Mouse (Mus musculus) midbrain, embryonic 14.5 days (tissue): ENCODE measurements around the gene Gm4767. TPM values are rescaled to one million over a fixed set of nuclear protein-coding genes. Genes with fewer than 3 reads are reported as not detected.
"Not testable (repeated sequence)": the region's sequence is repeated elsewhere in the genome, so short reads cannot be mapped to it uniquely, and the experiment has no call there.

Experiments
- ATAC-seq: fragments of 200-750 bp; cut with Nextera tagmentation; 2 replicates; pipeline ENCODE4 v1.8.0; 2017; ENCODE audit warnings: moderate number of reproducible peaks, moderate library complexity; ENCODE audit not compliant: low FRiP score, low TSS enrichment
- DNase-seq: peaks from one replicate; pipeline ENCODE4 v3.0.0-alpha.2; 2015
- H3K27ac ChIP-seq: fragments of 300-500 bp; sonication (generic); replicated peaks from 2 replicates; pipeline ENCODE4 v1.5.1; 2014; ENCODE audit warnings: mild to moderate bottlenecking, low read depth, low read length, moderate library complexity
- H3K27me3 ChIP-seq: fragments of 300-500 bp; sonication (generic); 2 replicates; pipeline ENCODE4 v1.6.1; 2014; ENCODE audit warnings: low read length, control low read depth, mixed read lengths; ENCODE audit not compliant: control insufficient read depth, insufficient read depth
- H3K36me3 ChIP-seq: fragments of 300-500 bp; sonication (generic); 2 replicates; pipeline ENCODE4 v1.6.1; 2014; ENCODE audit warnings: low read length, control low read depth; ENCODE audit not compliant: control insufficient read depth, insufficient read depth
- H3K4me1 ChIP-seq: fragments of 300-500 bp; sonication (generic); 2 replicates; pipeline ENCODE4 v1.6.1; 2014; ENCODE audit warnings: mild to moderate bottlenecking, antibody characterized with exemption, low read length, control low read depth; ENCODE audit not compliant: control insufficient read depth, insufficient read depth
- H3K4me2 ChIP-seq: fragments of 300-500 bp; sonication (generic); 2 replicates; pipeline ENCODE4 v1.6.1; 2014; ENCODE audit warnings: mild to moderate bottlenecking, low read length, moderate library complexity
- H3K4me3 ChIP-seq: fragments of 300-500 bp; sonication (generic); replicated peaks from 2 replicates; pipeline ENCODE4 v1.5.1; 2014; ENCODE audit warnings: low read depth, low read length
- H3K9ac ChIP-seq: fragments of 300-500 bp; sonication (generic); replicated peaks from 2 replicates; pipeline ENCODE4 v1.6.1; 2014; ENCODE audit warnings: mild to moderate bottlenecking, low read length, moderate library complexity
- H3K9me3 ChIP-seq: fragments of 300-500 bp; sonication (generic); 2 replicates; pipeline ENCODE4 v1.6.1; 2016; ENCODE audit warnings: low read length, control low read depth, mixed read lengths; ENCODE audit not compliant: control insufficient read depth
- WGBS: fragments of 180-500 bp; shearing (Covaris S2); extraction: QIAGEN DNeasy Blood & Tissue Kit; methylation state at CpG from one replicate; pipeline ENCODE4 v1.1.7; 2014; 5-methylcytosine and 5-hydroxymethylcytosine counted together
- polyA plus RNA-seq: library from polyadenylated mRNA; unstranded; fragments of >200 nt; fragmentation: Nextera tagmentation; extraction: Ambion mirVana; gene quantifications from 2 replicates; pipeline ENCODE4 v1.2.1, GENCODE M21; 2014

The Gm4767 gene
- polyA plus RNA-seq: 4.3 TPM in 2 replicates

GRCm38 (mm10) chr10:81811899-81812298 is at the start of gene Gm4767:
Gm4767 (plus strand) TSS chr10:81812186.
- H3K9me3 ChIP-seq, H3K9ac ChIP-seq, H3K4me2 ChIP-seq, H3K27ac ChIP-seq, H3K36me3 ChIP-seq, H3K4me1 ChIP-seq, ATAC-seq, H3K27me3 ChIP-seq, H3K4me3 ChIP-seq: not testable (repeated sequence)
- DNase-seq: peak; percentile 0
- WGBS: 36% methylated on average over 10 of the region's 20 CpGs

GRCm38 (mm10) chr10:81770506-81771403 is 41.2 kb upstream of the Gm4767 start, which contains the start of gene Gm3055:
Gm3055 (minus strand) TSS chr10:81771161.
- H3K27me3 ChIP-seq, H3K9ac ChIP-seq, H3K27ac ChIP-seq, DNase-seq, H3K9me3 ChIP-seq, H3K4me3 ChIP-seq, H3K36me3 ChIP-seq, H3K4me1 ChIP-seq, H3K4me2 ChIP-seq: not testable (repeated sequence)
- WGBS: no CpG with 5 or more reads among the region's 43 CpGs
- peak; percentile 98 for ATAC-seq

- not testable (repeated sequence) for DNase-seq
- WGBS: no CpG with 5 or more reads among the region's 3 CpGs
Measured at GRCm38 (mm10) chr10:81771404-81771777, 40.6 kb upstream of the Gm4767 start.

GRCm38 (mm10) chr10:81846219-81846618 is 34.2 kb downstream of the Gm4767 start:
- H3K36me3 ChIP-seq, H3K9me3 ChIP-seq, H3K27ac ChIP-seq, DNase-seq, H3K4me2 ChIP-seq, H3K9ac ChIP-seq, ATAC-seq, H3K4me3 ChIP-seq, H3K27me3 ChIP-seq, H3K4me1 ChIP-seq: not testable (repeated sequence)
- WGBS: no CpG with 5 or more reads among the region's 18 CpGs

More at GRCm38 (mm10) chr10:81771404-81771777, 40.6 kb upstream of the Gm4767 start:
- H3K4me3 ChIP-seq, H3K4me1 ChIP-seq, H3K9ac ChIP-seq, H3K4me2 ChIP-seq, H3K27me3 ChIP-seq, H3K9me3 ChIP-seq, H3K27ac ChIP-seq, H3K36me3 ChIP-seq: not testable (repeated sequence)
- ATAC-seq: peak; percentile 44; the same call in 1 of the 2 replicates

- H3K9me3 ChIP-seq, H3K4me2 ChIP-seq, H3K4me1 ChIP-seq, DNase-seq, H3K27ac ChIP-seq, H3K36me3 ChIP-seq, H3K9ac ChIP-seq, H3K27me3 ChIP-seq, H3K4me3 ChIP-seq: not testable (repeated sequence)
- 38% methylated on average over 4 of the region's 49 CpGs for WGBS
- ATAC-seq: peak; percentile 100
Measured at GRCm38 (mm10) chr10:81863409-81864407, 51.7 kb downstream of the Gm4767 start, which contains the start of gene Gm32687. Gm32687 (plus strand) TSS chr10:81863934.

Other genes with a start within 250 kb of the Gm4767 start
- gene Tle2, start 237.6 kb upstream of the Gm4767 start, polyA plus RNA-seq: 20.4 and 25.7 TPM in 2 replicates
- 3.2 and 3.5 TPM in 2 replicates for gene Tle6, start 211.1 kb upstream of the Gm4767 start, polyA plus RNA-seq
- gene BC025920, start 205.9 kb upstream of the Gm4767 start, polyA plus RNA-seq: 0.74 and 1.1 TPM in 2 replicates
- 47.7 and 58.1 TPM in 2 replicates for gene Sirt6, start 184.4 kb upstream of the Gm4767 start, polyA plus RNA-seq
- gene Ankrd24, start 183.6 kb upstream of the Gm4767 start, polyA plus RNA-seq: 8.9 and 16.8 TPM in 2 replicates
- gene Gm10778, start 163.1 kb upstream of the Gm4767 start, polyA plus RNA-seq: 7.8 and 8.2 TPM in 2 replicates
- 18.6 and 22.2 TPM in 2 replicates for gene Zfp433, start 107.4 kb upstream of the Gm4767 start, polyA plus RNA-seq
- gene Gm3055, start 41.0 kb upstream of the Gm4767 start, polyA plus RNA-seq: 25.5 and 27.7 TPM in 2 replicates
- gene Gm32687, start 51.7 kb downstream of the Gm4767 start, polyA plus RNA-seq: 13.8 and 16.2 TPM in 2 replicates
- gene Zfp781, start 118.3 kb downstream of the Gm4767 start, polyA plus RNA-seq: 11.0 TPM in 2 replicates
- 15.5 and 17.9 TPM in 2 replicates for gene Zfp873, start 235.9 kb downstream of the Gm4767 start, polyA plus RNA-seq